Mouse (Mus musculus) kidney, adult 2 months (tissue): ENCODE measurements around the gene Cfdp1.

Source experiments
- CTCF ChIP-seq: fragments of 200-500 bp; conservative IDR thresholded peaks from 2 replicates; pipeline ENCODE4 v1.5.1; 2011; ENCODE audit warnings: low read depth, mild to moderate bottlenecking, control low read depth, low read length, moderate library complexity, mixed read lengths; ENCODE audit not compliant: insufficient read depth, insufficient read length
- POLR2A ChIP-seq: fragments of 200-500 bp; IDR thresholded peaks from one replicate; pipeline ENCODE4 v1.6.1; 2011; ENCODE audit warnings: low read depth, low read length, control low read depth

DNA sequence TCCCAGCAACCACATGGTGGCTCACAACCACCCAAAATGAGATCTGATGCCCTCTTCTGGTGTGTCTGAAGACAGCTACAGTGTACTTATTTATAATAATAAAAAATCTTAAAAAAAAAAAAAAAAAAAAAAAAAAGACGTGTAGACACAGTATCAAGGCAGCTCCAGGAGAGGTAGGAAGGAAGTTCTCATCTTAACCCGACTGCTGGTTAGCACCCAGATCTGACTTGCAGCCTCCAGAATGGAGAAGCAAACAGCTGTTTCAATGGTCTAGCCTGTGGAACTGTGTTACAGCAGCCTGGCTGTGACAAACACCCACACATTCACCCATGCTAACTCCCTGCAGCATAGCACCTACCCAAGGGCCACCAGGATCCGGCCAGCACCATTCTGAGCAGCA lies 16.3 kb upstream of the Cfdp1 start:
- TF ChIP-seq CTCF (no peak), POLR2A (no peak)
